Mouse (Mus musculus) frontal cortex, postnatal 10 days (tissue): ENCODE measurements around the gene Dscam.

Experiments used
- DNase-seq, 2 experiments: peaks; one replicate each; pipeline ENCODE4 v3.0.0; 2022; ENCODE audit warnings: low spot score in 2 of 2, mixed read lengths in 1 of 2

Dscam gene

DNA sequence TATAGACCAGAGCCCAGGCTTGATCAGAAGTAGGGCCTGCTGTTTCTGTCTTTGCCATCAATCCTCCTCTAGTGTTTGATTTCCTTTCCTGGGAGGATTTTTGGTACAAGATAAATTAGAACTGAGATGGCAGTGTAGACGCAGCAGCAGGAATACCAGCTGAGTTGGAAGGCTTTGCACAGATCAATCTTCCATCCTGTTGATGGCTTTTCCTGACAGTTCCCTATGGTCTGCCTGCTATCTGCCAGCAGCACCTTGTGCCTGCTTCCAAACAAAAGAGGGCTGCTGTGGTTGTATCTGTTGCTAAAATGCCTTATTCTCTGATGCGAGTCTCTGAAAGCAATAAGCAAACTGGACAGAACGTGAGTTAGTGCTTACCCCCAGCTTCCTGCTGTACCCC is 402.6 kb downstream of the Dscam start:
- no peak for DNase-seq

DNA sequence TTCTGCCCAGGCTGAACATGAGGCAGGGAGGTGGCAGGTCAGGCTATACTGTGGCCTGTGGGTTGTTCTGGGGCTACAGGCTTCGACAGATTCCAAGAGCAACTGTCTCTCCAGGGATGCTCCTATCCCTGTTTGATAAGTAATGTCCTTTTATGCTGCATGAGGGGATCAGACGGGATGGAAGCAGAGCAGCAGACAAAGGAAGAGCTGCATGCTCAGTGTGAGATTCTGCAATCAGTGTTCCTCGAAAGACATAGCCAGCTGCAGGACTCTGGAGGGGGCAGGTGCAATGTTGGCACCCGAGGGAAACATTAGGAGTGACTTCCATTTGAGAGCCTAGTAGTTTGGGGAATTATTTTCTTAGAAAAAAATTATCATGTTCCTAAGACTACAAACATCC is 403.0 kb downstream of the Dscam start:
- no peak for DNase-seq

DNA sequence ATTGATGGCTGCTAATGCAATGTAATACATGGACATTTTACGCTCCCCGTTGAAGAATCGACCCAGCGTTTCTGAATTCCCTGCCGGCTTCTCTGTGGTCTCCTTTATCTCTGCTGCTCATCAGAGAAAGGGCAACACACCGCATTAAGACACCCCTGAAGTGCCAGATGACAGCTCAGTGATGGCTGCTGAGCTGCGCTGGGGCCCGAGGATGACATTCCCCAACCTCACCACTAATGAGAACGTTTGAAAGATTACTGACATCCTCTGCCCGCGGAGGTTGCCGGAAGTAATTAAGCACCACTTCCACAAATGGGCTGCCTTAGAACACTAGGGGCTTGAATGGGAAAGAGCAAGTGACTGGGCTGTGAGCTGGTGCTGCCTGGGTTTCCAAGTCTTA is 409.3 kb downstream of the Dscam start:
- DNase-seq = no peak

DNA sequence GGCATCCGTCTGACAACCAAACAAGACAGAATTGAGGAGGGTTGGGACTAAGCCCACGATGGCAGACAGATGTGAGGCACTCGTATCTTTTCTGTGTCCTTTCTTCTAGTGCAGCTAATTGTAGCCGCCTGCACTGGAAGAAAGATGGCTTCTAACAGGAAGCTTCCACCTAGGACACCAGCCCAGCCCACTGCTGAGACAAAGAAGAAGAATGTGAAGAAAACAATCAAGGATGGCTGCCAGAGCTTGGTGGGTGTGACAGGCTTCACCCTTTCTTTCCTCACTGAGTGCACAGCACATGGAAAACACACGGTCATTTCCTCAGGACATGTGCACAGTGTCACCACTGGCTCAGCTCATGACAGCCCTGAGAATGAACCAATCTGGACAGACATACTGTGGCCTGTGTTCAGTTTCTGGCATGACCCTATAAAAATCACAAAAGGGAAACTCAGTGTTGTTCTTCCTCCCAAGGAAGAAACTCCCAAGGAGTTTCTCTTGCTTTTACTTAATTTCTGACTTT is 411.4 kb downstream of the Dscam start:
- DNase-seq = no peak

DNA sequence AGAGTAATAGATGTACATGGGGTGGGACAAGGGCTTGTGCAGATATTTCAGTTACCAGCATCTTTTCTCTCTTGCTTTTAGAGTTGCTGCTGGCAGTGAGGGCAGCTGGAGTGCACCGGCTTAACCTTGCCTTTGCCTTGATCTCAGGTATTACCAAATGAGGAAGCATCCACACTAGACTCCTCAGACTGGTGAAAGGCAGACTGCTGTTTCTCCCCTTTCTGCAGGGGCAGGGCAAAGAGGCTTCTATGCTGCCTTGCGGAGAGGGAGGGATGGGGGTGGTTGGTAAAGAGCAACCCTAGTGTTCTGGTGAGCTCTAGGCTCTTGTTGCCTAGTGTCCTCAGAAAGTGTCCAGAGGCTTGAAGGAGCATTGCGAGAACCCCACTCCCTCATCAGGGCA is 412.2 kb downstream of the Dscam start:
- no peak for DNase-seq

DNA sequence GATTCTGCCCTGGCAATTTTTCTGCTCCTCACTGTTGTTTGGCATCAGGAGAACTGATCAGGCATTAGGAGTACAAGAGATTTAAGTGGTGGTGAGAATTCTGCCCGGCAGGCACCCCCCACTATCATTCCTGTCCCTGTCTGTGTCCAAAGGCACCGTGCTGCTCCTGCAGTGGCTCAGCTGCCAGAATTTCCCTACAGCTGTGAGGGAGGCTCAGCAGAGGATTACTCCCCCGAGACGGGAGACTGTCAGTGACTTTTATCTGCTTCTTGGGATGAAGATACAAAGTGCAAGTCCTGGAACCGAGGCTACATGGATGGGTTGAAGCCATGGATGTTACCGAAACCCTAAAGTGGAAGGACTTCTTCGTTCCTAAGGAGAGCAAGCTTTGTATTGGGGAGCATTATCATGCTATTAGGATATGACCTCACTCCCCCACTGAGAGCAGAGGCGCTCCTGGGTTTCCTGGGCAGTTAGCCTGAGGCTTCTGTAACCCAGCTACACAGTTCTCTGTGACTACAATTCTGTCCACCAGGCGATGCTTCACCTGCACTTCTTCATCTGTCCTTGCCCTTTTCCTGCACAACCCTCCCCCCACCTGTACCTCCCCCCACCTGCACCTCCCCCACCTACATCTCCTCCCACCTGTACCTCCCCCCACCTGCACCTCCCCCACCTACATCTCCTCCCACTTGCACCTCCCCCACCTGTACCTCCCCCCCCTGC is 412.8 kb downstream of the Dscam start:
- DNase-seq = no peak

DNA sequence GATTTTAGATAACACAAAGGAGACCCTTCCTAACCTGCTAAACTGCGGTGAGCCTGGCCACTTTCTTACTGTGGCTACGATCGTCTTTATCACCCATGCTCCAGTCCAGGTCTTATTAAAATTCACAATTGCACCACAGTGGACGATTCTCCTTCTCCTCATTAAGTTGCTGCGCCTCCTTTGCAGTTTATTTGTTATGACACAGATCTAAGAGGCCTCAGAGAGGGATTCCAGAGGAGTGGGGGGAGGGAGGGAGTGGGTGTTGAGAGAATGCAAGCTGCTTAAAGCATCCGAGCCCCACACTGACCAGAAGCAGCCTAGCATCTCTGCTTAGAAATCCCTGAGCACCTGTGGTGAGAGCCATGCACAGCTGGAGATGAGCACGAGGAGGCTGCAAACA is 413.6 kb downstream of the Dscam start:
- DNase-seq = no peak

DNA sequence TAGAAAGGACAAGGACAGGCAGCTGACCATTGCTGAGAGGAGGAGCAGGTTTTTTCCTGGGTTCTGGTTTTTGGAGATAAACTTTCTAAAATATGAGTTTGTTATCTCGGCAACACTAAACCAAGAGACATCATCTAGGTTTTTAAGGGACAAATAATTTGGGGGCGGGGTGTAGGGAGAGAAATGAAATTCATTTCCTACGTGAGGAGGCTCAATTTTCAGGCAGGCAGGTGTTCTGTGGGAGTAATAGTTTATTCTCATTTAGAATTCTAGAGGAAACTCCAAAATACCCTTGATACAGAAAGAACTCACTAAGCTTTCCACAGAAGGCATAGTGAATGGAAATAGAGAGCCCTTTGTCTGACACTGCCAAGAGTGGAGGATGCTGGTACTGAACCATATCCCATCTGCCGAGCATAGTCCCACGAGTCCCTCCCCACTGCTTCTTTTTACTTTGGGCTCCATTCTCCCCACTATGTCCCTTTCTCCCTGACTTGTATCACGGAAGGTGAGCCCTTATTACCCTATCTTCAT is 415.5 kb downstream of the Dscam start:
- no peak for DNase-seq

DNA sequence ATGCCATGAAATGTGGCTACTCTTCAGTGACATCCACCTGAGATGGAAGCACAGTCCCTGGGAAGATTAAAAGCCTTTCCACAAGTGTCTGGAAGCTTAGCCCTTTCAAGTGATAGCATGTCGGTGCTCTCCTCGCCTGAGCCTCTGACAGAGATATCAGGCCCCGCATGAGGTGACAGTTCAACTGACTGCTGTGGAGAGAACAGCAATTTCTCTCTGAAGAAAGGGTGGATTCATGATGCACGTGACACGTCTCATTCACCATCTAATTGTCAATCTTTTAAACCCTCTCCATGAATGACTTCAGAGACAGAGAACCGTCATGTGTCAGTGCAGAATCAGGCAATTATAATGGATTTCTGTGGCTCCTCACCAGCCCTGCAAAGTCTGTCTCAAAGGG is 416.2 kb downstream of the Dscam start:
- no peak for DNase-seq

DNA sequence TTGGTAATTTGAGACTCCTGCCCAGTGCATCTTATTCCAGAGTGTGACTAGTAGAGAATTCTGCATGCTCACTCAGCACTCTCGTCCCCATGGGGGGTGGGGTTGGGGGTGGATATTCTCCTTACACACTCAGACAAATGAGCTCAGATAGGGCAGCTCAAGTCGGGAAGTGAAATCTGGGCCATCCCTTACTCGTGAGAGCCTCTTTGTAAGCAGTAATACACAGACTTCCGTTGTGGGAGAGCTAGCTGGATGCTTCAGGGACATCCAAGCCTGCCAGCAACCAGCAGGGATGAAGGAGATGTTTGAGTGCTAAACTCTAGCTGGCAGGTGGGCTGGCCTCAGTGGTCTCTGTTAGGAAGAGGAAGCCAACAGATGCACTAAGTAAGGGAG is 416.8 kb downstream of the Dscam start:
- DNase-seq = peak; percentile 37 to 67

DNA sequence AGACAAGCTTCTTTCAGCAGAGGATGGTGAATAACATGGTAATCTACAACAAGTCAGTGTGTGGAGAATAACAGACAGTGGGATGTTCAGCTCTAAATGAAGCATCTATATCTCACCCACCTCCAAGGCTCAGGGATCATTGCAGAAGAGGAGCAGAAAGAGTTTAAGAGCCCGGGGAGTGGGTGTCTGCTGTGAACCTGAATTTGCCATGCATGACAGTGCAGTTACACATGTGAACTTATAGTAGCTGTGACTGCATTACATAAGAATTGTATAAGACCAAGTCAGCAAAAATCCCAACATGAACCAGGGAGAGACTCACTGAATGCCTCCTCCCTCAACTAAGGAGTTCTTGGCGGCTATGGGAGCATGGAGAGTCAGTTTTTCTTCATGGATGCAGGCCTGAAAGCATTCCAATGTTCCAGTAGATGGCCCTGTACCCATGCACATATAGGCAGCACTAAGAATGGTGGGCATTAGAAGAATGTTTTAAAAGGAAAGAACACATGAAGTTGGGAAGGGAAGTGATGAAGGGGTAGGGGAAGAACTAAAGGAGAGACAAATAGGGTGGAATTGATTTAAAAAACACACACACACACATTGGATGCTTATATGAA is 417.3 kb downstream of the Dscam start:
- DNase-seq = no peak

DNA sequence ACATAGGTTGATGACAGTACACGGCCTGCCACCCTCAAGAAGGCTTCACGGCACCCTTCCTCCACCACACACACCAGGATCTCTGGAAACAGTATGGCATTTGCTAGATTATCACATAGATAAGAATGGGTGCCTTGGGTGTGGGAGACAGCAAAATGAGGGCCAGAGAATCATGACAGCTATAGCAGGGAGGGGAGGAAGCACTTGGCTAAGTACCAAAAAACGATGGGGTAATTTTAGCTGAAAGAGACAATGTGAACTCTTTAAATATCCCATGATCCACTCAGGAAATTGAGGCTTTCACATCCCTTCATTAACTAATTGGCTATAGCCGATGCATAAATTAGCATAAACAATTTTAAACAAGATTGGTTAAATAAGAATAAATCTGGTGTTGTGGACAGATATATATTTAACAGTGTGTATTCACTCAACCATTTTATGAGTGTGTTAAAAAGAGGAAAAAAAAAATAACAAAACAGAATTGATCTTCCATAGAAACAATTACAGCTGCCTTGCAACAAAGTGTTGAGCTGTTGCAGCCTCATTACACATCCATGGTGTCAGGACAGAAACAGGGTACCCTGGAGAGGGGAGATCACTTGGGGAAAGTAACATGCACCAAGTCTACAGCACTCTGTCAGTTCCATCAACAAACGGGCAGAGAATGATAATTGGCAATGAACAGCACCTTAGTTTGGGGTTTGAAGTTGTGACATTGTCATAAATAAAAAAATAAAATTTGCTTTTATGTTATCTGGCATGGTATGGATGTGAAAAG is 427.9 kb downstream of the Dscam start:
- DNase-seq = no peak

DNA sequence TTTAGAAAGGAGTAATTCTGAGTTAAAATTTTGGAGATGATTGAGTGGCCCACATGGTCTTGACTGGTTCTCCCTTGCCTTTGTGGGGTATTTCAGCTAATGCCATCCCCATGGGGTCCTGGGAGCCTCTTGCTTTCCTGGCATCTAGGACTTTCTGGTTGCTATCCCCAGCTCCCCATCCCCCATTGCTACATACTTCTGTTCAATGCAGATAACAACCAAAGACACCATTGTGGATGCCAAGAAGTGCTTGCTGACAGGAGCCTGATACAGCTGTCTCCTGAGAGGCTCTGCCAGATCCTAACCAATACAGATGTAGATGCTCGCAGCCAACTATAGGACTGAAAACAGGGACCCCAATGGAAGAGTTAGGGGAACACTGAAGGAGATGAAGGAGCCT is 429.2 kb downstream of the Dscam start:
- no peak for DNase-seq

DNA sequence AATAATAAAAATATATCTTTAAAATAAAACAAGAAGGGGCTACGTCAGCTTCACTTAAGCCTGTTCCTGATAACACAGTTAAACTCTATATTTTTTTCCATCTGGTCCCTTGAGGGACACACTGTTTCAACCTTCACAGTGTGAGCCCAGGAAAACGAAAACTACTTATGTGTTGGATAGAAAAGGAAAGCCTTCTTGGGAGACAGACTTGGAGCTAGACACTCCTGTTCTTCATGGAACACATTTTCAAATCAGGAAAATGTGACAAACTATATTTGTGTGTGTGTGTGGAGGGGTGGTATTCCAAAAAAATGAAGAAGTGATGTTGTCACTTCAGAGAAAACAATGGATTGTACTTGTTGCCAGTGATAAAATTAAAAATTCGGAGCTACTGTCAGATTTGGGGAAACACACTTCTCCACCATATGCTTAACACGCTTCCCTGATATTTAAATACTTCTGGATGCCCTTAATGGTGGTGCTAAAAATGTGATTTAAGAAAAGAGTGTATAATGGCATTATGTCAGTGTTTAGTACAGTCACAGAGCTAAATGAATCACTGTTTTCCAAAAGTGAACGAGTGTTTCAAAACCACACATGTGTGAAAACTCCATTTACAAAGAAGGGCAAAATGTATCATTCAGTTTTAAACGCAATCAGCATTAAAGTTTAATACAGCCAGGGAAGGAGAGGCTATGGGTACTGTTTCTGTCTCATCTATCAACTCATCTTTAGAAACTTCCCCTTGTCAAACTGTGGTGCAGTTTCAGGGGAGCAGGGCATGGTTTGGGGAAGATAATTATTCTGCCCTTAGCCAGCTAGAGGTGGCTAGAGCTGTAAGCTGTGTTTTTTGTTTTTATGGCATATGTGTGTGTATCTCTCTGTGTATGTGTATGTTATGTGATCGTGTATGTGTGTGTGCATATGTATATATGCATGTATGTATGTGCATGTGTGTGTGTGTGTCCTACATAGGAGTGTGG is 430.2 kb downstream of the Dscam start:
- no peak for DNase-seq

DNA sequence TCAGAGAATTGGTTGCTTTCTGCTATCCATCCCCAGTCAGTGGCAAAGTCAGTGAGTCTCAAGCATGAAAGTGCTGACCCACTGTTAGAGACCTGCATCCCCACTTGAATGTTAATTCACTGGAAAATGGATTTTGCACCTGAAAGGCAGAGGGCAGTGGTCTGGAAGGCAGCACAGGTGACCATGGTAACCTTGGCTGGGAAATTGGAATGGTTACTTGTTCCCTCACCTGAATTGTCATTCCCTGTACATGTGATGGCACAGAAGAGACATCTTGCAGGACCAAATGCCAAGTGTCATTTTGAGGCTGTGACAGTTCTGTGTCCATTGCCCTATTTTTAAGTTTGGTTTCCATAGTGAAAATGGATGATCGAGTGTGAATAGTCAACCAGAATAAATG is 434.1 kb downstream of the Dscam start:
- no peak for DNase-seq

DNA sequence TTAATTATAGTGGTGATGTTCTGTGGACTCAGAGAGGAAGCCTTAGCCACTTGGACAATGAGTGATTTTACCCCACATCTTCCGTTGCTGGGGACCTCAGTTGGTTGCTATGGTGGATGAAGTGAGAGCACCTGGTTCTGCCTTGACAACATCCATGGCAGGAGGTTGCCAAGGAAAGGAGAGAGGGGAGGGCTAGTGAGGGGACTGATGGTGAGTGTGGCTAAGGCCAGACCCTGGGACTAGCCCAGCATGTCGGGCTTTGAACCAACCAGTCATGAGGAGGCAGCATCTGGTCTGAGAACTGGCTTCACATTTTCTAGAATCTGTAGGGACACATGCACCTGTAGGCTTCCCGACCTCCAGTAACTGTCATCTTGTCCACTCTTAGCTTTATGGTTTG is 439.7 kb downstream of the Dscam start:
- DNase-seq = no peak

DNA sequence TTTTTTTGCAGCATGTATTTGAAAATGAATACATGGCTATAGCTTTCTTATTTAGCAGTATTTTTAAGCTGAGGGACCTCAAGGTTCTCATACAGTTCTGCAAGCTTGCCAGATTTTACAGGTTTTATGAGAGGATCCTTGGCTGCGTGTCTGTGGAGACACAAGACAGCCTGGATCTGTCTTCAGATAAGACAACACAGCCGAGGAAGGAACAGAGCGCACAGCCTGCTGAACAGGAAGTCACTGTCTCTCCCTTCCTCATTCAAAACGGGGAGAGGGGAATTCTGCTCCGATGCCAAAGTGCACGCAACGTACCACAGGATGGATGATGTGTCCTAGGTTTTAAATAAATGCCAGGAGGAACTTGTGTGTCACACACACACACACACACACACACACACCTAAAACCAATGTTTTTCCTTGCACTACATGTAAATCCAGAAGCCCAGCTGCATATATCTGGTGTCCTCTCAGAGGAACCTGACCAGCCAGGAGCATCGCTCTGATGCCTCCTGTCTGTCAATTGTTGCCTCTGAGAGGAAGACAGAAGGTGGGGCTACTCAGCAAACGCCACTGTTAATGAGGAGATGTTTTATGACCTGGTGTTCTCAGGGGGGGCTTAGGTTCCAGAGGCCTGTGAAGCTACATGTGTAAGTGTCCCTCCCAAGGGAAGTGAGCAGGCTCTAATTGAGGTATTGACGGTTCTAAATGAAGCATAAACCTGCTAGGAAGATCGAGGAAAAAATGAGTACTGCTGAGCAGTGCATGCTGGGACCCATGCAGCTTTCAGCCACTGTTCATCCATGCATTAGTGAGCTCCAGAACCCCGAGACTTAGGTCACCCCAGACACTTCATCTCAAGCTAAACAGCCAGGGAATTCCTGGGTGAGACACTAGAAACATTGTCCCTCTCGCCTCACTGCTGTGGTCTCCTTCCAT is 442.4 kb downstream of the Dscam start:
- no peak for DNase-seq

DNA sequence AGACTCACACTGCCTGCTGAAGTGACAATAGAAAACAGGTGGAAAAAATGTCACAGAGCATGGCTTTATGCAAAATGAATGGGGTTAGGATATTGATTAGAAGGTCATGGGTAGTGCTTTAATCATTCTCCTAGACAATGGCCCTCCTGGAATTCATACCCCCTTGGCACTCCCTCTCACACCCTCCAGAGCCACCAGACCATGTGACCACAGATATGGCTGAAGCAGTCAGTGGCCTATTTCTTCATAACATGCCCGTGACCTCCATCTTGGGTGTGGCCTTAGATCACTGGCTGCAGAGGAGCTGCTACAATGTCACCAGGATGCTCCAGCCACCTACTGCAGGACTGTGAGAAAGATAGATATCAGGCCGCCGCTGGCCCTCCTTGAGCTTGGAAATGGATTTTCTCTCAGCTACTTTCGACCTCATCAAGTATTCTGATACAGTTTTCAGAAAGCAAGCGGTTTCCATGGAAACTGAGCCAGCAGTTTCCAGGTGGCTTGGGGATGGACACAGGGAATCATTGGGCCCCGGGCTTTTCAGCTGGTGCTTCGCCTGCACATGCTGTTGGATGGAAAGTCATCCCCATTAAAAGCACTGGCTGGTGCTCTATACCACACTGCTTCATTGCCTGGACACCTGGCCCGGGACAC is 445.4 kb downstream of the Dscam start:
- DNase-seq = no peak

DNA sequence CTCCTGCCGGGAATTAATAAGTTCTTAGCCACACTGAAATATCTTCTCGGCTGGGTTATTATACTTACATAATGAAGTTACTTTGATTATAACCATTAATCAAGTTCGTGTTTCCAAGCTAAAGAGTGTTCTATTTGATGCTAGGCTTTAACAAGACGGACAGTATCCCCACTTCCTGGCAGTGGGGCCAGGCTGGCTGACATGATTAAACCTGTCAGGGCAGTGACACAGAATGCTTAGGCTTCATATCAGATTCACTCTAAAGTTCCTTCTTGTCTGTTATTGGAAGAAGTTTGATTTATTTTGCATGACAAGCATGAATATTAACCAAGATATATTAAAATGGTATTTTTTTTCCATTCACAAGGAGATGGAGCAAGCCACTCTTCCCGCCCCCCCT is 446.0 kb downstream of the Dscam start:
- DNase-seq = no peak

DNA sequence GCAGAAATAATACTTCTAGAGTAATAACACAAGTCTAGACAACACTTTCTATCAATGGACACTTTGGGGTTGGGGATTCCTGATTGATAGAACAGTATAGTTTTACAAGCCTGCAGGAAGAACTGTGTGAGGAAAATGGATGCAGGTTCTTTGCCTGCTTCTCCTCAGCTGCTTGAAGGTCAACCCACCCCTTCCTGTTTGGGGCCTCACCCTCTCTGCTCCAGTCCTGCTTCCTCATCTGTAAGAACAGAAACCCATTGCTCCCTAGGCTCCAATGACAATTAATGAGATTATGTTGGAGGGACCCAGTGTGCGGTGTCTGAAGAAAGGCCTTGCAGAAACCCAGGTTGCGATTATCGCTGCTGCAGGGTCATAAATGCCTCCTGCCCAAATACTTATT is 446.4 kb downstream of the Dscam start:
- no peak for DNase-seq
